Mouse (Mus musculus) embryonic fibroblast, embryonic 13.5 days (primary cell): Measurements from ENCODE around the gene 1700003E16Rik.
A peak's percentile ranks its signal among the peaks of the same experiment; 100 is the strongest.

Source experiments
- CTCF ChIP-seq: IDR thresholded peaks from 2 replicates; pipeline ENCODE4 v1.5.1; 2011; ENCODE audit warnings: mild to moderate bottlenecking, control low read depth, low read length, moderate library complexity, borderline replicate concordance; ENCODE audit not compliant: insufficient read depth
- POLR2A ChIP-seq: IDR thresholded peaks from 2 replicates; pipeline ENCODE4 v1.6.1; 2011; ENCODE audit warnings: low read depth, mild to moderate bottlenecking, control low read depth, low read length, moderate library complexity

DNA sequence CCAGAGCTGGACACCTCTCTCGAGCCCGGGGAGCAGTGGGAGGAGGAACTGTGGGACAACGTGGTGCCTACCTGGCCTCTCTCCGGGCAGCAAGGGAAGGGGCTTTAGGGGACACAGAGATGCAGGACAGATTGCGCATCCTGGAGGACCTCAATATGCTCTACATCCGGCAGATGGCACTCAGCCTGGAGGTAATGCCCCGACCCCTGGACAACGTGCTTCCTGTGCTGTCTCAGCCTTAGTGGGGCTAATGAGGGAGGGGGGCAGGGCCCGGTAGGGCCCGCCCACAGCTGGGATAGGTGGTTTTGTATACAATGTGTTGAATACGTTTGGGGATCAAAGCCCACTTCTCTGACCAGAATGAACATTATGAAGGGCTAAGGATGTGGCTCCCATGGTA is 18.1 kb upstream of the 1700003E16Rik start:
- TF ChIP-seq POLR2A (no peak; the same call in 1 of the 2 replicates), CTCF (peak; percentile 49; the same call in 1 of the 2 replicates)
